Mouse (Mus musculus) hindbrain, embryonic 16.5 days (tissue): Measurements from ENCODE around the gene Ambra1. TPM values are rescaled to one million over a fixed set of nuclear protein-coding genes. Genes with fewer than 3 reads are reported as not detected.
A peak's percentile ranks its signal among the peaks of the same experiment; 100 is the strongest.

Source experiments
- ATAC-seq: fragments of 200-750 bp; cut with Nextera tagmentation; 2 replicates; pipeline ENCODE4 v1.8.0; 2017; ENCODE audit warnings: moderate TSS enrichment, moderate library complexity
- H3K27ac ChIP-seq: fragments of 300-500 bp; sonication (generic); 2 replicates; pipeline ENCODE4 v1.5.1; 2014; ENCODE audit warnings: low read depth, mild to moderate bottlenecking, control low read depth, low read length, moderate library complexity
- H3K27me3 ChIP-seq: fragments of 300-500 bp; sonication (generic); replicated peaks from 2 replicates; pipeline ENCODE4 v1.6.1; 2014; ENCODE audit warnings: low read length; ENCODE audit not compliant: control insufficient read depth, insufficient read depth
- H3K36me3 ChIP-seq: fragments of 300-500 bp; sonication (generic); 2 replicates; pipeline ENCODE4 v1.6.1; 2014; ENCODE audit warnings: mild to moderate bottlenecking, low read length, moderate library complexity, mixed read lengths; ENCODE audit not compliant: control insufficient read depth, insufficient read depth
- H3K4me1 ChIP-seq: fragments of 300-500 bp; sonication (generic); 2 replicates; pipeline ENCODE4 v1.6.1; 2014; ENCODE audit warnings: low read depth, low read length; ENCODE audit not compliant: control insufficient read depth, insufficient read depth
- H3K4me2 ChIP-seq: fragments of 300-500 bp; sonication (generic); 2 replicates; pipeline ENCODE4 v1.6.1; 2014; ENCODE audit warnings: mild to moderate bottlenecking, low read length, control low read depth, moderate library complexity
- H3K4me3 ChIP-seq: fragments of 300-500 bp; sonication (generic); 2 replicates; pipeline ENCODE4 v1.5.1; 2014; ENCODE audit warnings: mild to moderate bottlenecking, low read length, control low read depth, moderate library complexity
- H3K9ac ChIP-seq: fragments of 300-500 bp; sonication (generic); 2 replicates; pipeline ENCODE4 v1.6.1; 2014; ENCODE audit warnings: low read depth, mild to moderate bottlenecking, control low read depth, low read length, moderate library complexity
- H3K9me3 ChIP-seq: fragments of 300-500 bp; sonication (generic); 2 replicates; pipeline ENCODE4 v1.6.1; 2014; ENCODE audit warnings: mild to moderate bottlenecking, low read length, moderate library complexity; ENCODE audit not compliant: control insufficient read depth
- WGBS: fragments of 180-500 bp; shearing (Covaris S2); extraction: QIAGEN DNeasy Blood & Tissue Kit; methylation state at CpG from one replicate; pipeline ENCODE4 v1.1.7; 2014; 5-methylcytosine and 5-hydroxymethylcytosine counted together
- polyA plus RNA-seq: library from polyadenylated mRNA; unstranded; fragments of >200 nt; fragmentation: Nextera tagmentation; extraction: Ambion mirVana; gene quantifications from 2 replicates; pipeline ENCODE4 v1.2.1, GENCODE M21; 2015

The Ambra1 gene
- polyA plus RNA-seq, 1 experiment from 2014 or later: 20.8 TPM

GRCm38 (mm10) chr2:91900431-91900830 lies 170.5 kb downstream of the Ambra1 start:
- H3K9ac ChIP-seq: no peak overlapping the region
- peaks cover 4% of the 10 kb centered on the region; the same call in 1 of the 2 replicates for H3K4me1 ChIP-seq
- no peak overlapping the region for H3K27ac ChIP-seq
- no peaks in the 10 kb centered on the region for H3K9me3 ChIP-seq
- no peak overlapping the region for H3K4me2 ChIP-seq
- H3K4me3 ChIP-seq: no peak overlapping the region
- 95% methylated on average over 8 of the region's 8 CpGs for WGBS
- H3K27me3 ChIP-seq: no peaks in the 10 kb centered on the region
- H3K36me3 ChIP-seq: peaks cover 2% of the 10 kb centered on the region; the same call in 1 of the 2 replicates
- ATAC-seq: no peak

DNA sequence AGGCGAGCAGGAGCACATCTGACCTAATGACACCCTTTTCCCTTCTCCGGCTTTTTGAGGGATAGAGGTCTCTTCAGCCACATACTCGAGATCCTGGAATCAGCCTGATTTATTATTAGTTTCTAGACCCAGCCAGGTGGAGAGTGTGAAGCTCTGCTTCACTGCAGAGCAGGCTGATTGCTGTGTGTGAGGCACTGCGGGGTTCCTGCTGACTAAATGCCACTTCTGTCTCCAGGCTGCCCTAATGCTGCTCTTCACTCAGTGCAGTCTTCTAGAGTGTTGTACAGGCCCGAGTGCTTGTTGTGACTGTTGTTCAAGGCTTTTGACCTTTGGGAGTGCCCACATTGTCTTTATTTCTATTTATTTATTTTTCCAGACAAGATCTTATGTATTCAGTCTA lies 172.4 kb downstream of the Ambra1 start:
- H3K4me1 ChIP-seq: peaks cover 4% of the 10 kb centered on the region; the same call in 1 of the 2 replicates
- H3K4me3 ChIP-seq: no peak overlapping the region
- no peak for ATAC-seq
- no peaks in the 10 kb centered on the region for H3K9me3 ChIP-seq
- H3K27ac ChIP-seq: no peak overlapping the region
- H3K27me3 ChIP-seq: no peaks in the 10 kb centered on the region
- WGBS: 58% methylated on average over 5 of the region's 5 CpGs
- no peak overlapping the region for H3K9ac ChIP-seq
- H3K4me2 ChIP-seq: no peak overlapping the region
- H3K36me3 ChIP-seq: peaks cover 2% of the 10 kb centered on the region; the same call in 1 of the 2 replicates

GRCm38 (mm10) chr2:91903171-91903925 lies 173.4 kb downstream of the Ambra1 start:
- peaks cover 4% of the 10 kb centered on the region; the same call in 1 of the 2 replicates for H3K4me1 ChIP-seq
- no peak overlapping the region for H3K4me2 ChIP-seq
- no peaks in the 10 kb centered on the region for H3K9me3 ChIP-seq
- ATAC-seq: no peak
- H3K27ac ChIP-seq: no peak overlapping the region
- H3K4me3 ChIP-seq: no peak overlapping the region
- H3K27me3 ChIP-seq: no peaks in the 10 kb centered on the region
- WGBS: 91% methylated on average over 3 of the region's 3 CpGs
- H3K9ac ChIP-seq: no peak overlapping the region
- H3K36me3 ChIP-seq: peaks cover 2% of the 10 kb centered on the region; the same call in 1 of the 2 replicates

DNA sequence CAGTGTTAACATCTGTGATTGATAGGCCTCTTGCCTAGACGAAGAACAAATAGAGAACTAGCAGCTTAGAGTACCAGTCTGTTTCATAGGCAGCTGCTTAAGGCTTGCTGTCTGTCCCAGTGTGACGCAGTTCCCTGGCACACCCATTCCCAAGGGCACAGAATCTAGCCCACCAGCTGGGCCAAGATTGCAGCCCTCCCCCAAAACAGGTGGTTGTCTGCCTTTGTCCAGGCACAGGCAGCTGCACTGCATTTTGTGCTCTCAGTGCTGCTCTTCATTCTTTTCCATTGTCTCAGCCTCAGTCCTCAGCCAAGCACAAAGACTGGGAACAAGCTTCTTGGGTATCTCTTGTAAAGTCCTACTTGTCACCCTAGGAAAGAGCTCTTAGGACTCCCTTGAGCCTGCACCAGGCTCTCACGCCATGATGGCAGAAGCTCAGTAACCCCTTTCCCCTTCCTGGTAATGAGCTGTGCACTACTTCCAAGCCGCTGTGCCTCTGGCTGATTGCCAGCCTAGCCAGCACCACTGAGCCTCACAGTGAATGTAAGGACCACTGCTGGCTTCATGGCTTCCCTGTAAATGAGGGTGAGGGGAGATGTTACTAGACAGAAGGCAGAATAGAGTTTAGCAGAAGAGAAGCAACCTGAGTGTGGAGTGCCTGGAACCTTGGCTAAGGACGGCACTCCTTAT lies 174.8 kb downstream of the Ambra1 start:
- 41% methylated on average over 5 of the region's 5 CpGs for WGBS

GRCm38 (mm10) chr2:91906141-91906540 lies 176.2 kb downstream of the Ambra1 start:
- Histone ChIP-seq H3K9ac (no peak overlapping the region), H3K36me3 (0 out of 2 replicates have a peak, but pooled peaks cover 9% of the 10 kb centered on the region), H3K4me3 (no peak overlapping the region), H3K4me2 (no peak overlapping the region), H3K4me1 (peaks cover 4% of the 10 kb centered on the region; the same call in 1 of the 2 replicates), H3K27me3 (no peaks in the 10 kb centered on the region), H3K27ac (no peak overlapping the region), H3K9me3 (no peaks in the 10 kb centered on the region)
- WGBS: 100% methylated on average over 2 of the region's 2 CpGs
- no peak for ATAC-seq

More for the DNA sequence above, 174.8 kb downstream of the Ambra1 start:
- Histone ChIP-seq H3K4me3 (no peak overlapping the region), H3K27ac (peak overlapping the region; percentile 32; the same call in 1 of the 2 replicates), H3K36me3 (peaks cover 5% of the 10 kb centered on the region; the same call in 1 of the 2 replicates), H3K9ac (no peak overlapping the region), H3K27me3 (no peaks in the 10 kb centered on the region), H3K4me1 (peaks cover 4% of the 10 kb centered on the region; the same call in 1 of the 2 replicates), H3K9me3 (no peaks in the 10 kb centered on the region), H3K4me2 (no peak overlapping the region)
- ATAC-seq: peak; percentile 73

- Histone ChIP-seq H3K4me2 (no peak overlapping the region), H3K4me1 (no peaks in the 10 kb centered on the region), H3K9ac (no peak overlapping the region), H3K27me3 (no peaks in the 10 kb centered on the region), H3K4me3 (no peak overlapping the region), H3K27ac (no peak overlapping the region), H3K36me3 (peaks cover 31% of the 10 kb centered on the region), H3K9me3 (no peaks in the 10 kb centered on the region)
- no peak for ATAC-seq
- 85% methylated on average over 3 of the region's 3 CpGs for WGBS
These were observed 182.7 kb downstream of the Ambra1 start for GRCm38 (mm10) chr2:91912616-91913015.

DNA sequence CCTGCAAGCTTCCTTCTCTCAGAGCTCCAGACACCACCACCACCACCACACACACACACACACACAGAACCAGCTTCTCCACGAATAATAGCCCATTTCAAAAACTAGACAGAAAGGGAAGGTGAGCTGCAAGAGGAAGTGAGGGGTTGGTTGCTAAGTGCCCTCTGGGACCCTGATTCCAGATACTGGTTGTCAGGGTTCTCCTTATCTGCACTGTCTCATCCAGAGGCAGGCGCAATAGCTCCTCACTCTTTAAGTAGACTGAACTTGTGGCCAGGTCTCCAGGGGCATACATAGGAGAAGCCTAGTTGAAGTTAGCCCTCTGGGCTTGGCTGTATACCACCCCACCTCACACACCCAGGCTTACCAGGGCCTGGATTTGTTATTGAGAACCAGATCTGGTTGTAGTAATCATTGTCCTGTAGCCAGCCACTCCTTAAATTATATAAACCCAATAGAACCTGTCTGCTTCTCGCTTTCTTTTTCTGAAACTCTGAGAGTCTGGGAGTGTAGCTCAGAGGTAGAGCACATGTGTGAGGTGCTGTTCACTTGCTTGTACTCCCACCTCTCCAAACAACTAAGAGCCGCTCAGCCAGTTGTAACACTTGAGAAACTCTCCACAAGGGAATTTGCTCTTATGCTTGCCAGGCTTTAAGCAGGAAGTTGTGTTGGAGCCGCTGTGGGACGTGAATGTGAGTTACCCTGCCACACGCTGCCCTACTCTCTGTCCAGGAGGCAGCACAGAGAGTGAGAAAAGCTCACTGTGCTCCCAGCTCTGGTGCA lies 183.6 kb downstream of the Ambra1 start:
- H3K4me3 ChIP-seq: no peak overlapping the region
- WGBS: 82% methylated on average over 7 of the region's 7 CpGs
- no peaks in the 10 kb centered on the region for H3K4me1 ChIP-seq
- no peak overlapping the region for H3K9ac ChIP-seq
- ATAC-seq: no peak
- no peaks in the 10 kb centered on the region for H3K9me3 ChIP-seq
- H3K27me3 ChIP-seq: no peaks in the 10 kb centered on the region
- H3K27ac ChIP-seq: no peak overlapping the region
- no peak overlapping the region for H3K4me2 ChIP-seq
- peaks cover 39% of the 10 kb centered on the region for H3K36me3 ChIP-seq

DNA sequence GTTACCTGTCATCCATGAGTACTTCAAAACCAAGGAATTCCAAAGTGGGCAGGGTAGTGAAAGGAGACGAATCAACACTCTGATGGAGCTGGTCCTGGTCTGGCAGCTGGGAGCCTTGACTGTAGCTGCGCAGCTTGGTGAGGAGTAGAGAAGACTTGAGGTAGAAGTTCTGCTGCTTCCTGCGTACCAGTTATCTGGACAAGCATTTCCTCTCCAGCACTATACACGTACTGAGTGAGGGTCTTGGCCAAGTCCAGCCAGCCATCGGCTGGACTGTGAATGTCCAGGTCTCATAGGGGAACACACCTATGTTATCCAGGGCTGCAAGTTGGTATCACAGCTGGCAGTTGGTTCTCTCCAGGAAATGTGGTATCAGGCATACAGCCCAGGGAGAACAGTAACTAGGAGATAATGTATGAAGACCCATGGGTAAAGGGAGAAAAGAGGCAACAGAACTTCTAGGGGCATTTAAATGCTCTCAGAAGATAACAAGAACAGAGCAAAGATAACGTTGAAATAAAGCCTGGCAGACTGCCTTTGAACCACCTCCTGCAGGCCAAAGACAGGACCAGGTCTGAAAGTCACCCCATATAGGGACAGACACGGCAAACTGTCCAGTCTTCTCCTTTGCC lies 186.5 kb downstream of the Ambra1 start:
- ATAC-seq: no peak
- whole genome bisulfite sequencing: 91% methylated on average over 7 of the region's 7 CpGs
- H3K4me2 ChIP-seq: no peak overlapping the region
- H3K4me3 ChIP-seq: no peak overlapping the region
- H3K9me3 ChIP-seq: no peaks in the 10 kb centered on the region
- H3K27me3 ChIP-seq: peaks cover 4% of the 10 kb centered on the region; the same call in 1 of the 2 replicates
- H3K27ac ChIP-seq: no peak overlapping the region
- peaks cover 30% of the 10 kb centered on the region for H3K36me3 ChIP-seq
- peaks cover 2% of the 10 kb centered on the region; the same call in 1 of the 2 replicates for H3K4me1 ChIP-seq
- no peak overlapping the region for H3K9ac ChIP-seq
